Mouse (Mus musculus) hematopoietic multipotent progenitor cell, adult 10-12 weeks (in vitro differentiated cells): ENCODE results near the gene Tfe3. TPM values are rescaled to one million over a fixed set of nuclear protein-coding genes. Genes with fewer than 3 reads are reported as not detected.

ENCODE experiments used
- polyA plus RNA-seq: library from polyadenylated mRNA; stranded (reverse); fragments of >175 nt; gene quantifications from 2 replicates; pipeline ENCODE4 v1.2.3, GENCODE M21; 2012; ENCODE audit warnings: low replicate concordance

Gene Tfe3
- 51.6 and 59.4 TPM in 2 replicates for polyA plus RNA-seq

GRCm38 (mm10) chrX:7762137-7762920 lies at the start of gene Tfe3:
Tfe3 (plus strand) TSS chrX:7762560.

DNA sequence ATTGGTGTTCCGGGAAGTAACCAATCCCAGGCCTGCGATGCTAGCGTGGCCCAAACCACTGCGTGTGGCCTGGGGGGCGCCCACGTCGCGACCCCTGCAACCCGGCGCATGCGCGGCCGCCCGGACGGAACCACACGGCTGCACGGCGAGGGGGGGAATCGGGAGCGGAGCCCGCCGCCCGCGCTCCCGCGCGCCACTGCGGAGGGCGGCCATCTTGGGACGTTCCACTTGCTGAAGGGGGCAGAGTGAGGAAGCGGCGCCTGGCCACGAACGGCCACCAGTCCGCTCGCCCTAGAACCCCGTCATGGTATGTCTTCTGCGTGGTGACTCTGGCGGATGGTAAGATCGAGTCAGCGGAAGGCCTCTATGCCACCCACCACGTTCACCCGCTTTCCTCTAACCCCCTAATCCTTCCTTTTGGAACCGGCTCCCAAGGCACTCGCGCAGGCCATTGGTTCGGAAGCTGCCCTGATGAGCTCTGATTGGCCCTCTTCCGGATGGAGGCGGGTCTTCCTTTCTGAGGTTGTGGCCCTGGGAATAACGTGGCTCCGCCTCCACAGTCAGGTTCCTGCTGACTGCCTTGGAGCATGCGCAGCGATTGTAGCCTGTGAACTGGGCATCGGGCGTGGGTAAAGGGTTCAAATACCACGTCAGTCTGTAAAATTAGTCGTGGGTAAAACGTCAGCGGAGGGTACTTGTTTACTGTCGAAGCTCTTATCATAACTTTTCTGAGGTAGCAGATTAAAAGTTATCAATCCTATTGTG lies 48.0 kb upstream of the Tfe3 start, which contains the start of gene Wdr45:
Gene Wdr45 (plus strand): TSS at position 199 of the 765 bp plus-strand sequence.

DNA sequence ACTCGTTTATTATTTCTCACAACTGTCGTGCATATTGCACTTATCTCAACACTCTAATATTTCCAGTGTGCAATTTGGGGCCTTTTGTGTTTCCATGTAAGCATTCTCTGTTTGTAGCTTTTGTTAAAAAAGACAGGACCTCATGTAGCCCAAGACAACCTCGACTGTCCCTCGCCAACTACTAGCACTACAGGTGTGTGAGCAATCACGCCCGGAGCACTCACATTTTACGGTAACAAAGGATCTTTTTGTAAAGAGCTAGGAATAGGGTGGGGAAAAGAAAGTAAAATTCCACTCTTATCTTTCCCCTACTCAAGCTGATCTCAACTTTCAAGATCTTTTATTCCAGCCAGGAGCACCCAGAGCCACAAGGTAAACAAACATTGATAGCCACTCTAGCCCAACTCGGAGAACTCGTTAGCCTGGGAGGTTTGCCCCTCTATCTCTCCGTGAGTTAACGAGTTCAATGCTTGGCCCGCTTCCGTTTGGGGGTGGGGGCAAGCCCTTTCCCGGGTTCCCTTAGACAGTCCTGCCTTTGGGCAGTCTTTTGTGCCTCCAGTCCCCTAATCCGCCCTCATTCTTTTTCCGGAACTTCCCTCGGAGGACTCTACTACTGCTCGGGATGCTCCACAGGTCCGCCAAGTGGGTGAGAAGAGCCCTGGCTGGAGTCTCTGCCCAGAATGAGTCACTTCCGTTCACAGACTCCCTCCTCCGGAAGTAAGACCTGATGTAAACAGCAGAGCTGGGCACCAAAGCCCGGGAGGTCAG lies 40.7 kb upstream of the Tfe3 start, which contains the start of gene Gm45208:
Gene Gm45208 (plus strand): TSS at position 732 of the 768 bp plus-strand sequence.

DNA sequence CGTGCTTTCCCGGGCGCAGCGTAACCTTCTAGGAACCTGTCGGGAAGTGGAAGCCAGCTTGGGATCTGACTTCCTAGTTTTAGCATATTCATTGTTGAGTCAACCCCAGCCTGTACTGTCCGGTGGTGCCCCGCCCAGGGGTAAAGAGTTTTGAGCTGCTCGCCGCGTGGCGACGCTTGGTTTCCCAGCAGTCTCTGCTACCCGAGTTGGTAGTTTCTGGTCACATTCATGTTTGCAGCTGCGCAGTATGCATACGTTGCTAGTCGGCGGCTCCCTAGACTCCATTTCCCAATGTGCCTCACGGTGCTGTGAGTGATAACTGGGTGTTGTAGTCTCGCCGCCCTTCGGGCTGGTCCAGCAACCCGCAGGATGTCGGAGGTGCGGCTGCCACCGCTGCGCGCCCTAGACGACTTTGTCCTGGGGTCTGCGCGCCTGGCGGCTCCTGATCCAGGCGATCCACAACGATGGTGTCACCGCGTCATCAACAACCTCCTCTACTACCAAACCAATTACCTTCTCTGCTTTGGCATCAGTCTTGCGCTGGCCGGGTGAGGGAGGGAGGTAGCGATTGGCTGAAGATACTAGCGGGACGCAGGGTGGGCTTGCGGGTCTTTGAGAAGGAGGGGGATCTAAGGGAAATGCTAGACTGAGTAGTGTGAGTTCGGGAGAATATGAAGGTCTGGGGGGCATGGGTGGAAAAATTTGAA lies 34.0 kb upstream of the Tfe3 start, which contains the start of gene Praf2:
Gene Praf2 (plus strand): TSS at position 225 of the 707 bp plus-strand sequence.

DNA sequence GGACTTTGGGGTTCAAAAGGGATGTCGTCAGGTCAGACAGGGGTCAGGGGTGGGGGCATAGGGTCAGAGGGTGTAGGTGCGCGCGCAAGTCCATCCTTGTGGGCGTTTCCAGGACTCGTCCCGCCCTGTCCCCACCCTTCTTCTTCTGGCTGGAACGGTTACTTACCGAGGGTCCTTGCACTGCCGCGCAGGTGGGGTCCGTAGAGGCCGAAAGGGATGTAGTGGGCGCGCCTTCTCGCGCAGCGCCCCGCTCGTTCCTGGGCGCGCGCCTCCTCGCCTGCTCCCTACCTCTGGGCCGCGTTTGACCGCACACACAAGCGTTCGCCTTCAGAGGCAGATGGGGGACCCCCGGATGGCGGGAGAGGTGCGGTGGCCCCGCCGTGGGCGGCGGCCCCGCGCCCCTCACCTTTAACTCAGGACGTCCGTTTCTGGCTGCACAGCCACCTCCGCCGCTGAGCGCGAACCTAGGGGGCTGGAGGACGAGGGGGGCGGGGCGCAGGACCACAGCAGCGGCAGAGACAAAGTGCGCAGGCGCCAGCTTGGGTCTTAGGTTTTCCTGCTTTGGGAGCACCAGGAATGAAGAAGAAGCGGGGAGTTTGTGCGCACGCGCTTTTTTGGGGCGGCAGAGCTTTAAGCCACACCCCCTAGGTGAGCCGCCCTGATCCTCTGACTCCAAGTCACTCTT lies 11.8 kb upstream of the Tfe3 start, which contains the start of gene Ccdc120:
Gene Ccdc120 (minus strand): TSS at position 474 of the 685 bp plus-strand sequence.

GRCm38 (mm10) chrX:7789542-7790136 lies 27.3 kb downstream of the Tfe3 start, which contains the start of gene Gripap1:
Gripap1 (plus strand) TSS chrX:7789765.

GRCm38 (mm10) chrX:7821865-7822779 lies 59.8 kb downstream of the Tfe3 start, which contains the start of gene Kcnd1:
Kcnd1 (plus strand) TSS chrX:7822289.

Other genes with a start within 250 kb of the Tfe3 start
- 53.4 and 130 TPM in 2 replicates for gene Foxp3, start 188.9 kb upstream of the Tfe3 start, polyA plus RNA-seq
- 4.5 and 7.5 TPM in 2 replicates for gene Ppp1r3f, start 188.3 kb upstream of the Tfe3 start, polyA plus RNA-seq
- 15.7 and 23.4 TPM in 2 replicates for gene Ccdc22, start 157.0 kb upstream of the Tfe3 start, polyA plus RNA-seq
- 0.06 TPM in 1 of 2 replicates, not detected in the other for gene Cacna1f, start 155.5 kb upstream of the Tfe3 start, polyA plus RNA-seq
- gene Syp, start 124.1 kb upstream of the Tfe3 start, polyA plus RNA-seq, result 1.3 and 1.4 TPM in 2 replicates
- gene Prickle3, start 105.3 kb upstream of the Tfe3 start, polyA plus RNA-seq, result 46.7 and 115 TPM in 2 replicates
- 101 and 137 TPM in 2 replicates for gene Plp2, start 91.2 kb upstream of the Tfe3 start, polyA plus RNA-seq
- gene Magix, start 81.3 kb upstream of the Tfe3 start, polyA plus RNA-seq, result 0.09 TPM in 1 of 2 replicates, not detected in the other
- gene Gpkow, start 65.4 kb upstream of the Tfe3 start, polyA plus RNA-seq, result 3.7 and 10.8 TPM in 2 replicates
- 23.1 and 43.2 TPM in 2 replicates for gene Wdr45, start 48.2 kb upstream of the Tfe3 start, polyA plus RNA-seq
- gene Gm45208, start 40.3 kb upstream of the Tfe3 start, polyA plus RNA-seq, result 6.3 and 11.1 TPM in 2 replicates
- gene Praf2, start 34.1 kb upstream of the Tfe3 start, polyA plus RNA-seq, result 15.7 and 22.6 TPM in 2 replicates
- 0.70 and 1.6 TPM in 2 replicates for gene Ccdc120, start 11.7 kb upstream of the Tfe3 start, polyA plus RNA-seq
- gene Gripap1, start 27.2 kb downstream of the Tfe3 start, polyA plus RNA-seq, result 58.1 and 71.9 TPM in 2 replicates
- 0.54 and 0.69 TPM in 2 replicates for gene Kcnd1, start 59.7 kb downstream of the Tfe3 start, polyA plus RNA-seq
- gene Otud5, start 78.8 kb downstream of the Tfe3 start, polyA plus RNA-seq, result 142 and 149 TPM in 2 replicates
- 101 and 151 TPM in 2 replicates for gene Pim2, start 115.7 kb downstream of the Tfe3 start, polyA plus RNA-seq
- gene Slc35a2, start 121.5 kb downstream of the Tfe3 start, polyA plus RNA-seq, result 57.9 and 67.5 TPM in 2 replicates
- 178 and 313 TPM in 2 replicates for gene Pqbp1, start 136.7 kb downstream of the Tfe3 start, polyA plus RNA-seq
- 40.0 and 104 TPM in 2 replicates for gene Timm17b, start 136.8 kb downstream of the Tfe3 start, polyA plus RNA-seq
- not detected in 2 replicates for gene Gm10491, start 145.3 kb downstream of the Tfe3 start, polyA plus RNA-seq
- gene Gm10490, start 147.0 kb downstream of the Tfe3 start, polyA plus RNA-seq, result not detected in 2 replicates
- 0.27 TPM in 1 of 2 replicates, not detected in the other for gene Pcsk1n, start 157.3 kb downstream of the Tfe3 start, polyA plus RNA-seq
- not detected in 2 replicates for gene Eras, start 166.0 kb downstream of the Tfe3 start, polyA plus RNA-seq
- 10.1 and 14.4 TPM in 2 replicates for gene Hdac6, start 185.3 kb downstream of the Tfe3 start, polyA plus RNA-seq
- 2.1 and 24.9 TPM in 2 replicates for gene Gata1, start 215.5 kb downstream of the Tfe3 start, polyA plus RNA-seq